Mouse (Mus musculus): ENCODE data around the gene Krt6a.
"Not testable (repeated sequence)": the region's sequence is repeated elsewhere in the genome, so short reads cannot be mapped to it uniquely, and the experiment has no call there.

The Krt6a gene

GRCm38 (mm10) chr15:101694207-101694606 is at the start of gene Krt6a:
Krt6a (minus strand) TSS chr15:101694307.
- no peak for DNase-seq

GRCm38 (mm10) chr15:101742711-101743110 is 48.6 kb upstream of the Krt6a start, which contains the start of gene Krt71:
Krt71 (minus strand) TSS chr15:101743109.
- no peak for DNase-seq

GRCm38 (mm10) chr15:101737786-101738185 is 43.7 kb upstream of the Krt6a start:
- no peak for DNase-seq

GRCm38 (mm10) chr15:101730653-101731052 is 36.5 kb upstream of the Krt6a start:
- no peak for DNase-seq

- no peak for DNase-seq
These were observed 30.6 kb upstream of the Krt6a start for GRCm38 (mm10) chr15:101724686-101725085.

GRCm38 (mm10) chr15:101715831-101716230 is 21.7 kb upstream of the Krt6a start:
- no peak for DNase-seq

GRCm38 (mm10) chr15:101714356-101714755 is 20.2 kb upstream of the Krt6a start:
- no peak for DNase-seq

- DNase-seq = no peak
These were observed 19.6 kb upstream of the Krt6a start for GRCm38 (mm10) chr15:101713731-101714130.

GRCm38 (mm10) chr15:101712720-101713119 is 18.6 kb upstream of the Krt6a start, which contains the start of gene Krt5:
Krt5 (minus strand) TSS chr15:101712898.
- no peak for DNase-seq

GRCm38 (mm10) chr15:101708683-101709082 is 14.6 kb upstream of the Krt6a start:
- DNase-seq = no peak

GRCm38 (mm10) chr15:101707454-101707853 is 13.3 kb upstream of the Krt6a start:
- DNase-seq = no peak

- DNase-seq = no peak
These were observed 10.0 kb upstream of the Krt6a start for GRCm38 (mm10) chr15:101704066-101704465.

- DNase-seq = no peak
These were observed 8.3 kb upstream of the Krt6a start for GRCm38 (mm10) chr15:101702380-101702779.

- DNase-seq = no peak
These were observed 5.8 kb upstream of the Krt6a start for GRCm38 (mm10) chr15:101699866-101700265.

GRCm38 (mm10) chr15:101699192-101699591 is 5.1 kb upstream of the Krt6a start:
- no peak for DNase-seq

GRCm38 (mm10) chr15:101697326-101698188 is 3.5 kb upstream of the Krt6a start:
- no peak for DNase-seq

- not testable (repeated sequence) for DNase-seq
These were observed 3.6 kb downstream of the Krt6a start for GRCm38 (mm10) chr15:101690460-101690859.

GRCm38 (mm10) chr15:101688161-101688560 is 5.9 kb downstream of the Krt6a start:
- DNase-seq = no peak

- no peak for DNase-seq
These were observed 13.9 kb downstream of the Krt6a start, which contains the start of gene Krt6b for GRCm38 (mm10) chr15:101680187-101680586. Krt6b (minus strand) TSS chr15:101680287.

- DNase-seq = no peak
These were observed 18.1 kb downstream of the Krt6a start for GRCm38 (mm10) chr15:101675978-101676377.

- no peak for DNase-seq
These were observed 41.3 kb downstream of the Krt6a start for GRCm38 (mm10) chr15:101652736-101653265.

- DNase-seq = no peak
These were observed 46.8 kb downstream of the Krt6a start, which contains the start of gene Gm5478 for GRCm38 (mm10) chr15:101647280-101647679. Gm5478 (minus strand) TSS chr15:101647380.

All from thymus, postnatal 25 days (tissue).